Mouse (Mus musculus) heart, postnatal 0 days (tissue): ENCODE measurements around the gene Rabl3.

Experiments
- CTCF ChIP-seq: IDR thresholded peaks from 2 replicates; pipeline ENCODE4 v1.5.1; 2016; ENCODE audit warnings: antibody characterized with exemption, control low read depth, low read depth
- EP300 ChIP-seq: IDR thresholded peaks from 2 replicates; pipeline ENCODE4 v1.6.1; 2016; ENCODE audit warnings: antibody characterized with exemption, low read depth

- TF ChIP-seq CTCF, result no peak
- TF ChIP-seq EP300, result no peak
These were observed 21.0 kb upstream of the Rabl3 start for GRCm38 (mm10) chr16:37518662-37519061.
